Mouse (Mus musculus) liver, adult 2 months (tissue): ENCODE results near the gene Thrsp.

Experiments
- CTCF ChIP-seq: fragments of 200-500 bp; IDR thresholded peaks from 2 replicates; pipeline ENCODE4 v1.5.1; 2011; ENCODE audit warnings: low read depth, low read length, control low read depth
- POLR2A ChIP-seq: fragments of 200-500 bp; IDR thresholded peaks from 2 replicates; pipeline ENCODE4 v1.6.1; 2011; ENCODE audit warnings: low read length, control low read depth; ENCODE audit not compliant: insufficient read depth; ENCODE audit errors: extremely low read depth

DNA sequence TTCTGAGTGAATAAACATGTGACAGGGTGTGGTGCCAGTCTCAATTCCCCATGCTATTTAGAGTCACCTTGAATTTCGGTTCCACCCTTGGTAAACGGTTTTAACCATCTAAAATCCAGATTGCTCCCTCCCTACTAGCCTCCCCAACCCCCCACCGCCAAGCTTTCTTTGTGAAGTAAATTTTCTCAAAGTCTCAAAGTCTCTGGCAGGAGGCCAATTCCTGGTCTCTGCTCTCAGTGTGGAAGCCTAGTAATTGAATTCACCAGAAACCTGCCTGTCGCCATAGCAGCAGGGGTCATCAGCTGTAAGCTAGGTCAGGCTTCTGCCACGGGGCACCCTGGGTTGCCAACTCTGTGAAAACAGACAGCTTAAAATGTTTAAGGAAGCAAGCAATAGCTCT, 12.2 kb upstream of the Thrsp start:
- TF ChIP-seq CTCF (no peak), POLR2A (no peak)
